Mouse (Mus musculus): ENCODE results near the gene Opcml.

DNA sequence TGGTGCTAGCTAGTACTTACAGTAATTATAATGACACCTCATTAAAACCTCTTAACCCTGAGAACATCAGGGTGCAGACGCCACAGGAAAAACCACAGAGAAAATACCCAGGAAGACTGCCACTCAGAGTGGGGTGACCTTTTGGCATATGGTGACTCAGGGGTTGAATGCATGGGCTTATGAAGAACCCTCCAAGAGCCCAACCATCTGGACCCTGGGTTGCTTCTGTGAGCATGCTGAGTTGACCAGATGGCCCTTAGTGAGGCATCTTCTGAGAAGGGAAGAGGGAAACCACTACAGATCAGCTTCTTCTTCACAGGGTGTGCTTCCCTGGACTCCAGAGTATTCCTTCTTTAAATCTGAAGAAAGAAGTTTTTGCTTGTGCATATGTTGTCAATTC, 418.1 kb downstream of the Opcml start:
- TF ChIP-seq CTCF (IDR thresholded peaks at IDR 0.05; ENCODE audit: low read depth, low read length) (no peak), TAL1 (conservative IDR thresholded peaks at IDR 0.05; ENCODE audit: low read depth, low read length) (no peak), GATA1 (IDR thresholded peaks at IDR 0.05; ENCODE audit: borderline replicate concordance, low read length) (no peak), POLR2AphosphoS5 (IDR thresholded peaks at IDR 0.05; ENCODE audit: insufficient replicate concordance, low read depth, low read length) (no peak), GATA2 (IDR thresholded peaks at IDR 0.05; ENCODE audit: borderline replicate concordance, low read depth, low read length) (no peak)

Data from G1E (cell line).